Mouse (Mus musculus): ENCODE measurements at regions not wholly inside any gene's neighbourhood (a gene's known extent, or its start where the extent isn't known, plus 50 kb on each side); places are given as distances from the start of the nearest gene placed in this dataset.

DNA sequence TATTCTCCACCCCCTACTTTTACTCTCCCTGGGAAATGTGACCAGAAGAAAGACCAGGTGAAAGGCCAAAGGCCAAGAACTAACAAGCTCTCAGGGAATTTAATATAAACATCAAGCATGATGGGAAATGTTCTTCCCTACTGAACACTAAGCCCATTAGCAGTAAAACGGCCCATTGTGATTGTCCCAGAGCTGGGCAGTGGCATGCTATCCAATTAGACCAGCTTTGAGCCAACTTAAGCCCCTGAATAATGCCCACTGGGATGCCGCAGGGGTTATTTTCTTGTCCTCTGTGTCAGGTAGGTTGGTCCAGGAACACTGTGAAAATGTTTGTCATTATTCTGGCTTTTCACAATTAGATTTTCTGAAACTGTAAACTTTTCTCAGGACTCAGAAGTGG lies 81.2 kb upstream of the Epcam start:
- TF ChIP-seq POLR2AphosphoS2 (IDR thresholded peaks at IDR 0.05; ENCODE audit: insufficient read length, low read depth) = no peak
- no peak for TF ChIP-seq POLR2A (IDR thresholded peaks at IDR 0.05; ENCODE audit: insufficient read length, low read depth)
- no peak for TF ChIP-seq MAX (IDR thresholded peaks at IDR 0.05; ENCODE audit: low read depth)
- TF ChIP-seq MYOD1 (IDR thresholded peaks at IDR 0.05; ENCODE audit: control insufficient read depth in 1 of 3, insufficient read length in 2 of 3, low read depth in 2 of 3) = no peak
- TF ChIP-seq TCF12 (IDR thresholded peaks at IDR 0.05; ENCODE audit: insufficient read depth, poor library complexity, severe bottlenecking) = no peak
- no peak for TF ChIP-seq USF1 (IDR thresholded peaks at IDR 0.05; ENCODE audit: low read depth)
- TF ChIP-seq CEBPB (IDR thresholded peaks at IDR 0.05; ENCODE audit: insufficient read depth, poor library complexity, severe bottlenecking) = no peak
- TF ChIP-seq E2F4 (IDR thresholded peaks at IDR 0.05; ENCODE audit: insufficient read depth) = no peak
- TF ChIP-seq MYOG (IDR thresholded peaks at IDR 0.05; ENCODE audit: control insufficient read depth in 1 of 3, insufficient read depth in 1 of 3, insufficient read length in 2 of 3, low read depth in 2 of 3) = no peak
- TF ChIP-seq TCF3 (IDR thresholded peaks at IDR 0.05; ENCODE audit: insufficient read length, low read depth) = no peak
- TF ChIP-seq REST (IDR thresholded peaks at IDR 0.05; ENCODE audit: insufficient read depth, insufficient read length) = no peak

Data from myocyte (in vitro differentiated cells).